Mouse (Mus musculus) kidney, postnatal 14 days (tissue): ENCODE results near the gene Camk1d.

Experiments used
- DNase-seq: peaks from one replicate; pipeline ENCODE4 v3.0.0; 2022; ENCODE audit warnings: mixed read lengths

Camk1d gene

GRCm38 (mm10) chr2:5392470-5392869, 321.8 kb downstream of the Camk1d start:
- no peak for DNase-seq

- DNase-seq, result no peak
Observed at GRCm38 (mm10) chr2:5388381-5388780, 325.9 kb downstream of the Camk1d start.

- DNase-seq, result peak; percentile 59
Observed at GRCm38 (mm10) chr2:5381712-5382710, 332.3 kb downstream of the Camk1d start.

GRCm38 (mm10) chr2:5380973-5381372, 333.3 kb downstream of the Camk1d start:
- no peak for DNase-seq

- peak; percentile 37 for DNase-seq
Observed at GRCm38 (mm10) chr2:5378922-5379321, 335.4 kb downstream of the Camk1d start.

- no peak for DNase-seq
Observed at GRCm38 (mm10) chr2:5378066-5378672, 336.1 kb downstream of the Camk1d start.

GRCm38 (mm10) chr2:5372886-5373429, 341.4 kb downstream of the Camk1d start:
- no peak for DNase-seq

- DNase-seq, result no peak
Observed at GRCm38 (mm10) chr2:5371316-5371715, 343.0 kb downstream of the Camk1d start.

GRCm38 (mm10) chr2:5370591-5370990, 343.7 kb downstream of the Camk1d start:
- DNase-seq, result no peak

- DNase-seq, result no peak
Observed at GRCm38 (mm10) chr2:5363836-5364235, 350.5 kb downstream of the Camk1d start.

- DNase-seq, result no peak
Observed at GRCm38 (mm10) chr2:5358049-5358448, 356.3 kb downstream of the Camk1d start.

GRCm38 (mm10) chr2:5357056-5357455, 357.3 kb downstream of the Camk1d start:
- DNase-seq, result no peak

GRCm38 (mm10) chr2:5352821-5353522, 361.3 kb downstream of the Camk1d start:
- no peak for DNase-seq

- DNase-seq, result no peak
Observed at GRCm38 (mm10) chr2:5345344-5345743, 369.0 kb downstream of the Camk1d start.

GRCm38 (mm10) chr2:5327533-5328250, 386.6 kb downstream of the Camk1d start:
- no peak for DNase-seq

GRCm38 (mm10) chr2:5324806-5325205, 389.5 kb downstream of the Camk1d start:
- no peak for DNase-seq

- DNase-seq, result peak; percentile 27
Observed at GRCm38 (mm10) chr2:5321660-5322295, 392.5 kb downstream of the Camk1d start.

- DNase-seq, result no peak
Observed at GRCm38 (mm10) chr2:5319138-5319537, 395.2 kb downstream of the Camk1d start.

- peak; percentile 45 for DNase-seq
Observed at GRCm38 (mm10) chr2:5316763-5317162, 397.6 kb downstream of the Camk1d start.

- DNase-seq, result no peak
Observed at GRCm38 (mm10) chr2:5316217-5316616, 398.1 kb downstream of the Camk1d start.

GRCm38 (mm10) chr2:5315291-5315828, 399.0 kb downstream of the Camk1d start:
- peak; percentile 9 for DNase-seq
